Mouse (Mus musculus) WW6 (cell line): ENCODE measurements around the gene Slc37a4.
A peak's percentile ranks its signal among the peaks of the same experiment; 100 is the strongest.
"Not testable (repeated sequence)": the region's sequence is repeated elsewhere in the genome, so short reads cannot be mapped to it uniquely, and the experiment has no call there.

Source experiments
- DNase-seq: peaks from one replicate; pipeline ENCODE4 v3.0.0-alpha.2; 2013; ENCODE audit warnings: low read depth, low spot score

Slc37a4 gene

GRCm38 (mm10) chr9:44396684-44397411 lies at the start of gene Slc37a4:
Gene Slc37a4 (plus strand): TSS chr9:44396852.
- peak; percentile 65 for DNase-seq

GRCm38 (mm10) chr9:44347166-44347565 lies 49.5 kb upstream of the Slc37a4 start:
- DNase-seq: no peak

GRCm38 (mm10) chr9:44347621-44348020 lies 49.0 kb upstream of the Slc37a4 start:
- DNase-seq: no peak

- no peak for DNase-seq
Observed at GRCm38 (mm10) chr9:44348546-44348945, 48.1 kb upstream of the Slc37a4 start.

GRCm38 (mm10) chr9:44351396-44351795 lies 45.3 kb upstream of the Slc37a4 start:
- no peak for DNase-seq

GRCm38 (mm10) chr9:44352337-44352736 lies 44.3 kb upstream of the Slc37a4 start:
- no peak for DNase-seq

- no peak for DNase-seq
Observed at GRCm38 (mm10) chr9:44353142-44353541, 43.5 kb upstream of the Slc37a4 start.

- no peak for DNase-seq
Observed at GRCm38 (mm10) chr9:44357207-44357606, 39.4 kb upstream of the Slc37a4 start.

GRCm38 (mm10) chr9:44361190-44361917 lies 35.3 kb upstream of the Slc37a4 start, which contains the start of gene Vps11:
Gene Vps11 (minus strand): TSS chr9:44361670.
- peak; percentile 95 for DNase-seq

GRCm38 (mm10) chr9:44361931-44362330 lies 34.7 kb upstream of the Slc37a4 start:
- DNase-seq: not testable (repeated sequence)

GRCm38 (mm10) chr9:44364480-44364879 lies 32.2 kb upstream of the Slc37a4 start:
- DNase-seq: no peak

GRCm38 (mm10) chr9:44373386-44373785 lies 23.3 kb upstream of the Slc37a4 start:
- no peak for DNase-seq

- DNase-seq: no peak
Observed at GRCm38 (mm10) chr9:44376141-44376540, 20.5 kb upstream of the Slc37a4 start.

GRCm38 (mm10) chr9:44377335-44377734 lies 19.3 kb upstream of the Slc37a4 start:
- DNase-seq: not testable (repeated sequence)

- DNase-seq: no peak
Observed at GRCm38 (mm10) chr9:44378153-44378730, 18.4 kb upstream of the Slc37a4 start.

- peak; percentile 93 for DNase-seq
Observed at GRCm38 (mm10) chr9:44379054-44379834, 17.4 kb upstream of the Slc37a4 start, which contains the start of gene Hyou1. Gene Hyou1 (plus strand): TSS chr9:44379490.

GRCm38 (mm10) chr9:44379862-44380261 lies 16.8 kb upstream of the Slc37a4 start:
- no peak for DNase-seq

GRCm38 (mm10) chr9:44384596-44384995 lies 12.1 kb upstream of the Slc37a4 start:
- DNase-seq: no peak

GRCm38 (mm10) chr9:44387221-44387620 lies 9.4 kb upstream of the Slc37a4 start:
- DNase-seq: no peak

- DNase-seq: no peak
Observed at GRCm38 (mm10) chr9:44389273-44389672, 7.4 kb upstream of the Slc37a4 start.

- no peak for DNase-seq
Observed at GRCm38 (mm10) chr9:44391466-44391865, 5.2 kb upstream of the Slc37a4 start.

- DNase-seq: no peak
Observed at GRCm38 (mm10) chr9:44398087-44398486, 1.4 kb downstream of the Slc37a4 start.
